Mouse (Mus musculus) CH12.LX (cell line): Measurements from ENCODE around the gene Arfgap3.

Source experiments
- CTCF ChIP-seq, 2 experiments: IDR thresholded peaks in 1 of 2; conservative IDR thresholded peaks in 1 of 2; 2 replicates each; pipeline ENCODE4 v1.5.1; 2011 to 2012; ENCODE audit warnings: low read depth in 2 of 2, low read length in 2 of 2, improper control_type of control experiment in 1 of 2, inconsistent platforms in 1 of 2, mild to moderate bottlenecking in 1 of 2, moderate library complexity in 1 of 2
- EP300 ChIP-seq: IDR thresholded peaks from 2 replicates; pipeline ENCODE4 v1.6.1; 2011; ENCODE audit warnings: low read length, improper control_type of control experiment
- HCFC1 ChIP-seq: IDR thresholded peaks from 2 replicates; pipeline ENCODE4 v1.6.1; 2012; ENCODE audit warnings: low read depth, mild to moderate bottlenecking, inconsistent platforms, low read length, improper control_type of control experiment
- MAZ ChIP-seq: IDR thresholded peaks from 2 replicates; pipeline ENCODE4 v1.6.1; 2012; ENCODE audit warnings: low read depth, mild to moderate bottlenecking, inconsistent platforms, low read length, improper control_type of control experiment, moderate library complexity
- POLR2AphosphoS2 ChIP-seq: IDR thresholded peaks from 2 replicates; pipeline ENCODE4 v1.6.1; 2011; ENCODE audit warnings: low read depth, low read length, improper control_type of control experiment
- UBTF ChIP-seq: IDR thresholded peaks from 2 replicates; pipeline ENCODE4 v1.6.1; 2012; ENCODE audit warnings: low read depth, mild to moderate bottlenecking, inconsistent platforms, low read length, improper control_type of control experiment, moderate library complexity
- ZC3H11A ChIP-seq: IDR thresholded peaks from 2 replicates; pipeline ENCODE4 v1.6.1; 2012; ENCODE audit warnings: low read depth, mild to moderate bottlenecking, inconsistent platforms, low read length, improper control_type of control experiment

DNA sequence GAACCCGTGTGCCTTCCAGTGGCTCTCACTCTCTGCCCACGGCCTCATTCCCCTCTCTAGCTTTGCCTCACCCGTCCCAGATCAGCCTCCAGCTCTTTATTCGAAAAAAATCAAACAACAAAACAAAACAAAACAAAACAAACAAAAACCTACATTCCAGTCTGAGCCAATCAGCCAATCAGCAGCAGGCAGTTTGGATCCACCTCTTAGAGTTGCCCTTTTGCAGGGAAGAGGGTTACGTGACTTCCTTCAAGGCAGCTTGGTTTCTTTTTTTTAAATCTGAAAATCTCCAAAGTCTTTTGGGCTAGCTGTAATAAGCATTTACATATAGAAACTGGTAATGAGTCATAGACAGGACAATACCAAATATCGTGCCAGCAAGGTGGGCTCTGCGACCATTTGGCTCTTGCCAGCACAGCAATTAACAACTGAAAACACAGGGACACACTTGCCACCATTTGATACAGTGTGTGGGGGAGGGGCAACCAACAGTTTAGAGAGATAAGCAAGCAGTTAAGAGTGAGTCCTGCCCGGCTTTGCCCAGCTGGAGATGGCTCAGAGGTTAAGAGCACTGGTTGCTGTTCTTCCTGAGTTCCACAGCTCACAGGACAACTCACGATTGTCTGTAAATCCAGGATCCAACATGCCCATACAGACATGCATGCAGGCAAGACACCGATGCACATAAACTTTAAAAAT is 95.5 kb downstream of the Arfgap3 start:
- TF ChIP-seq MAZ (no peak), EP300 (no peak), CTCF (conservative IDR thresholded peaks at IDR 0.05 in 1 of 2, IDR thresholded peaks at IDR 0.05 in 1 of 2; ENCODE audit: low read depth in 2 of 2, low read length in 2 of 2) (no peak), HCFC1 (no peak), UBTF (no peak), ZC3H11A (no peak), POLR2AphosphoS2 (no peak)
